Mouse (Mus musculus) kidney, adult 2 months (tissue): Measurements from ENCODE around the gene Igf1. TPM values are rescaled to one million over a fixed set of nuclear protein-coding genes. Genes with fewer than 3 reads are reported as not detected.

ENCODE experiments used
- DNase-seq: peaks from one replicate; pipeline ENCODE4 v3.0.0; 2021
- H3K27ac ChIP-seq: fragments of 200-500 bp; 2 replicates; pipeline ENCODE4 v1.5.1; 2012; ENCODE audit warnings: low read depth, low read length, control low read depth, inconsistent platforms; ENCODE audit not compliant: insufficient read depth
- H3K27me3 ChIP-seq: fragments of 200-500 bp; replicated peaks from 2 replicates; pipeline ENCODE4 v1.6.1; 2012; ENCODE audit warnings: mild to moderate bottlenecking, moderate library complexity, low read length, inconsistent platforms; ENCODE audit not compliant: control insufficient read depth, insufficient read depth
- H3K36me3 ChIP-seq: fragments of 200-500 bp; 2 replicates; pipeline ENCODE4 v1.6.1; 2012; ENCODE audit warnings: mild to moderate bottlenecking, moderate library complexity, low read length, inconsistent platforms; ENCODE audit not compliant: control insufficient read depth, insufficient read depth
- H3K4me1 ChIP-seq: fragments of 200-500 bp; 2 replicates; pipeline ENCODE4 v1.6.1; 2011; ENCODE audit warnings: low read length; ENCODE audit not compliant: control insufficient read depth, insufficient read depth
- H3K4me3 ChIP-seq: fragments of 200-500 bp; 2 replicates; pipeline ENCODE4 v1.5.1; 2011; ENCODE audit warnings: mild to moderate bottlenecking, low read depth, low read length, control low read depth; ENCODE audit not compliant: insufficient read depth
- CTCF ChIP-seq: fragments of 200-500 bp; conservative IDR thresholded peaks from 2 replicates; pipeline ENCODE4 v1.5.1; 2011; ENCODE audit warnings: low read depth, mild to moderate bottlenecking, control low read depth, low read length, moderate library complexity, mixed read lengths; ENCODE audit not compliant: insufficient read depth, insufficient read length
- POLR2A ChIP-seq: fragments of 200-500 bp; IDR thresholded peaks from one replicate; pipeline ENCODE4 v1.6.1; 2011; ENCODE audit warnings: low read depth, low read length, control low read depth
- WGBS: fragments of 180-500 bp; shearing (Covaris S2); methylation state at CpG from one replicate; pipeline ENCODE4 v1.1.7; 2018; 5-methylcytosine and 5-hydroxymethylcytosine counted together
- polyA plus RNA-seq: library from polyadenylated mRNA; depleted of rRNA; stranded (reverse); fragments of >200 nt; gene quantifications from 2 replicates; pipeline ENCODE4 v1.2.3, GENCODE M21; 2012

The Igf1 gene
- polyA plus RNA-seq, 1 experiment = 28.9 TPM

DNA sequence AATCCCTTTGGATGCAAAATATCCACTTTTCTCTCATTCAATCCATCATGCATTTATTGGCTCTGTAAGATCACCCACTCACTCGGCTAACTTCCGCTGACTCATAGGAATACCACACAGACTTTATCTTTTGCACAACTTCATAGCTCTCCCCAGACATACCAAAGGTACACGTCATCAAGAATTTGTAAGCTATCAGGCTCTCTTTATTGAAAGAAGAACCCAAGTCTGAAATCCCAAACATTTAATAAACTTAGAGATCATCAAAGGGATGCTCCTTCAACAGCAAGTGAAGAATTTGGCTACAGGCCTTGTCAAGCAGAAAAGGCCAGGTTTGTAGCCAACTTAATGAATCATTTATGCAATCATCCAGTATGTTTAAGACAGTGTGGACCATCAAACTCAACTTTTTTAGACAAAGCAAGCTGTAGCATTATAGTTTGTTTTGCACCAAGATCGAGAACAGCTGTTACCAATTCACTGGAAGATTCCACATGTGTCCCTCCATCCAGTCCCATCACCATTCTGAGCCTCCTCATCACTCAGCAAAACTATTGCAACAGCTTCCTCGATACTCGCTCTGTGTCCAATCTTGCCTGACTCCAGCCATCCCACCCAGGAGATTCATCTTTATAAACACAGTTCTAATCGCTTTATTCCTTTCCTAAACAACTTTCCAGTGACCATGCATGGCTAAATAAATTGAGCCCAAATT lies 22.2 kb downstream of the Igf1 start:
- WGBS = 94% methylated on average over 7 of the region's 7 CpGs
- no peaks in the 10 kb centered on the region for H3K4me1 ChIP-seq
- no peak overlapping the region for H3K27ac ChIP-seq
- TF ChIP-seq CTCF (no peak), POLR2A (no peak)
- DNase-seq = no peak
- no peaks in the 10 kb centered on the region for H3K36me3 ChIP-seq
- no peak overlapping the region for H3K4me3 ChIP-seq
- no peaks in the 10 kb centered on the region for H3K27me3 ChIP-seq

DNA sequence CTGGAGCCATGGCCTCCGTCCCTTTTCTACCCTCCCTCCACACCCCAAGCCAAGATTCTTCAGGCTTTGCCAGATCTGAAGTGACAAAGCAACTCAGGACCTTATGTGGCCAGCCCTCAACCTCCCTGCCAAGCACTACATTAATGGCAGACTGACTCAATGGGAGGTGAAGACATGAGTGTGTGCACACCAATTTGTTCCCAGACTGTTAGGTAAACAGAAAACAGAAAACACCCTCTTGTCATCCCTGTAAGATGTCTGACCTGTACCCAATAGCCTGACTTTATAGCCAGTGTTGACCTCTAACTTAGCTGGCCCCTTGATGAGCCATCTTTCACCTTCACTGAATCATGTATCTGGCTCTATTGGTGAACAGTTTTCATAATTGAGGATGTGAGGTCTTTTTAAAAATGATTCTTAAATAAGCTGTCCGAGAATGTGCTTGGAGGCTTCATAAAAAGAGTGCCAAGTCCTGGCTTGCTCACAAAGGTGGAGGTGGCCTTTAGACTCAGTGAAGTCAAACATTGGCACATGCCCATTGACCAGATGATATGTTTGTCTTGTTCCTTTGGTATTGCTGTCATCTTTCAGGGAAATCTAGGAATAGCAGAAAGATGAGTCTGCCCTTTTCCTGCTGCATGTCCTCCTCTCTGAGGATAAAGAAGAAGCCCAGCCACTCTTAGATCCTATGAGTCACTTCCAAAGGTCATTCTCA lies 27.4 kb downstream of the Igf1 start:
- DNase-seq = peak; percentile 36
- H3K27me3 ChIP-seq = 0 out of 2 replicates have a peak, but pooled peaks cover 1% of the 10 kb centered on the region
- no peaks in the 10 kb centered on the region; the same call in 1 of the 2 replicates for H3K4me1 ChIP-seq
- no peak for TF ChIP-seq POLR2A
- no peaks in the 10 kb centered on the region for H3K36me3 ChIP-seq
- WGBS = 71% methylated on average over 2 of the region's 2 CpGs
- no peak overlapping the region for H3K4me3 ChIP-seq
- no peak overlapping the region for H3K27ac ChIP-seq

DNA sequence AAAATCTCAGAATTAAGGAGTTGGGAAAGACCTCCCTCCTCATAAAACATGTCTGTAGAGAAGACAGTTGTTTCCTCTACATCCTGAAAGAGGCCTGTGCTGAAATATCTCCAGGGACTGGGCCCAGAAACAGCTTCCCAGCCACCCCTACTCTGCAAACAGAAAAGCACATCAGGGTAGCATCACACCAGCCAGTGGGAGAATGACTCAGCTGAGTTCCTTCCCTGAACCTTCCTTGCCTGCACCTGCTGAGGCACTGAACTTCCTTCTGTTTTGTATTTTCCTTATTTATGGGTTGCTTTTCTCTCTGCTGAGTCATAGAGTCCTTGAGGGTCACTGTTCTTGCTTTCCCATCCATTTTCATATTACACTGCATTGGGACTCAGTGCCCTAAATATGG lies 31.8 kb downstream of the Igf1 start:
- H3K27ac ChIP-seq = no peak overlapping the region
- peak; percentile 37 for DNase-seq
- TF ChIP-seq CTCF = no peak

GRCm38 (mm10) chr10:87892256-87892655 lies 34.2 kb downstream of the Igf1 start:
- no peak overlapping the region for H3K27ac ChIP-seq
- no peaks in the 10 kb centered on the region for H3K27me3 ChIP-seq
- no peaks in the 10 kb centered on the region for H3K36me3 ChIP-seq
- DNase-seq = no peak
- peaks cover 3% of the 10 kb centered on the region; the same call in 1 of the 2 replicates for H3K4me1 ChIP-seq
- TF ChIP-seq CTCF = no peak
- TF ChIP-seq POLR2A = no peak
- no peak overlapping the region for H3K4me3 ChIP-seq

More for the DNA sequence above, 31.8 kb downstream of the Igf1 start:
- 0 out of 2 replicates have a peak, but pooled peaks cover 1% of the 10 kb centered on the region for H3K27me3 ChIP-seq
- no peaks in the 10 kb centered on the region for H3K36me3 ChIP-seq
- no peak overlapping the region for H3K4me3 ChIP-seq
- H3K4me1 ChIP-seq = peaks cover 3% of the 10 kb centered on the region; the same call in 1 of the 2 replicates

DNA sequence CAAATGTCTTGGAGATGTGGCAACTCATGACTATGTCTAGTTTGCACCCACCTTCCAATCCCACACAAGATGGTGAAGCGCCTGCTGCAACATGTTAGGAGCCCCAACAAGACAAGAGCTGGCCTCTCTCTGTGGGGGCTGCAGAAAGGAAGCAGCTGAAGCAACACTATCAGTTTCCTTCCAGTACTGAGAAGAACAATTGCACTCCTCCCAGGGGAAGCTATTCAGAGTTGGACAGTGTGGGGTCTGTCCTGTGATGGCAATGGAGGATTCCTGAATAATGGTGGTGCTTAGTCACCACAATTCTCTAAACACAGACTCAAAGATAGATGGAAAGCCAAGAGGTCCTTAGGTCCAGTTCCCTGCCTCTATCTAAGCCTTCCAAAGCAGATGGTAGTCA lies 35.2 kb downstream of the Igf1 start:
- 91% methylated on average over 1 of the region's 1 CpGs for WGBS
- H3K36me3 ChIP-seq = no peaks in the 10 kb centered on the region
- peaks cover 3% of the 10 kb centered on the region; the same call in 1 of the 2 replicates for H3K4me1 ChIP-seq
- DNase-seq = no peak
- no peak overlapping the region for H3K4me3 ChIP-seq
- no peak overlapping the region for H3K27ac ChIP-seq
- no peak for TF ChIP-seq CTCF
- TF ChIP-seq POLR2A = no peak
- H3K27me3 ChIP-seq = no peaks in the 10 kb centered on the region; the same call in 1 of the 2 replicates

- Histone ChIP-seq H3K27ac (no peak overlapping the region), H3K27me3 (no peaks in the 10 kb centered on the region; the same call in 1 of the 2 replicates), H3K4me1 (peaks cover 3% of the 10 kb centered on the region; the same call in 1 of the 2 replicates), H3K36me3 (no peaks in the 10 kb centered on the region), H3K4me3 (no peak overlapping the region)
- peak; percentile 31 for DNase-seq
- WGBS = 68% methylated on average over 4 of the region's 4 CpGs
- TF ChIP-seq POLR2A = no peak
- TF ChIP-seq CTCF = no peak
These were observed 36.5 kb downstream of the Igf1 start for GRCm38 (mm10) chr10:87894461-87895120.

DNA sequence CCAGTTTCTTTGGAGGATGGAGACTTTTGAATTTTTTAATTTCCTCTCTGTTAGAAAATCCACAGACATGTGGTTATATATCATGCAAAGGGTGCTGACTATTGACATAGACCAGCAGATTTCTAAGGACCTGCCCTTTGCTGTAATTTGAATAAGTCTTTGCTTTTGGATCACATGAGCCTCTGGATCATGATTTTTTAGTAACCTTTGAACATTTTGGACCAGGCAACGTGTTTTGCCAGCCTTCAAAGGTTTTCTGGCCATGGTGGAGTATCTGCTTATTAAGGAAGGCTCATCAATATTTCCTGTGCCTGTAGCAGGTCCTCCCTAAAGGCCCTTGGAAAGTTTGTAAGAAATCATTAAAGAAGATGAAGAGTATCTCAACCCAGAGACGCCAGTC lies 37.3 kb downstream of the Igf1 start:
- DNase-seq = peak; percentile 13
- no peak overlapping the region for H3K4me3 ChIP-seq
- H3K27ac ChIP-seq = no peak overlapping the region
- TF ChIP-seq POLR2A (no peak), CTCF (no peak)
- H3K27me3 ChIP-seq = no peaks in the 10 kb centered on the region; the same call in 1 of the 2 replicates
- H3K36me3 ChIP-seq = no peaks in the 10 kb centered on the region
- peaks cover 3% of the 10 kb centered on the region; the same call in 1 of the 2 replicates for H3K4me1 ChIP-seq
- WGBS = 66% methylated on average over 2 of the region's 2 CpGs
